ENCODE assay signal across 10 mouse cellular contexts in genomic region chr9:96381393-96381792, GRCm38 (mm10). TPM values are rescaled to one million over a fixed set of nuclear protein-coding genes. Genes with fewer than 3 reads are reported as not detected.
DNase-seq lines count a peak whose midpoint lies in the region; ATAC-seq and TF ChIP-seq lines count a peak whose summit lies in the region.
"Had no signal": no experiment of that assay in that cellular context is flagged by ENCODE, and none has a peak within 500 bp of the region (broad histone marks: within the 10 kb centered on the region; RNA-seq: fewer than 3 reads in every experiment).

No protein-coding gene starts in this region.

- peak; percentile 85 for TF ChIP-seq EP300 in lung, postnatal 0 days (IDR thresholded peaks at IDR 0.05)

- H3K4me3 ChIP-seq in heart, embryonic 10.5 days = peak overlapping the region; percentile 18; the same call in 1 of the 2 replicates
- H3K4me3 ChIP-seq in lung, postnatal 0 days (ENCODE audit: low read depth, low read length) = no peak overlapping the region

- H3K4me1 ChIP-seq in heart, embryonic 10.5 days = peaks cover 43% of the 10 kb centered on the region
- peaks cover 15% of the 10 kb centered on the region; the same call in 1 of the 2 replicates for H3K4me1 ChIP-seq in lung, postnatal 0 days (ENCODE audit: insufficient read depth, low read depth, low read length)

- no peak for TF ChIP-seq CTCF in Patski (IDR thresholded peaks at IDR 0.05)
- TF ChIP-seq CTCF in lung, postnatal 0 days (IDR thresholded peaks at IDR 0.05) = no peak

- peak; percentile 54 for ATAC-seq in Patski
- peak; percentile 92 for ATAC-seq in lung, postnatal 0 days

- peak overlapping the region; percentile 22; the same call in 1 of the 2 replicates for H3K4me2 ChIP-seq in lung, postnatal 0 days (replicated peaks; ENCODE audit: low read depth, low read length)

- POLR2A ChIA-PET in Patski (lab: Charles Lee) = interaction anchor here (0.9 to 1.5 kb wide), 2 partner anchors 10 to 18 kb away, joined by 3 read pairs; partner anchors contain the start of gene Atp1b3

- CTCF ChIA-PET in Patski (lab: Charles Lee) = interaction anchor here (1.0 to 1.3 kb wide), 2 partner anchors 10 to 109 kb away, joined by 3 to 4 read pairs; no protein-coding TSS in a partner anchor

- H3K36me3 ChIP-seq in heart, embryonic 10.5 days = no peaks in the 10 kb centered on the region
- no peaks in the 10 kb centered on the region for H3K36me3 ChIP-seq in lung, postnatal 0 days (ENCODE audit: insufficient read depth, low read length)

- no peak overlapping the region; the same call in 1 of the 2 replicates for H3K9ac ChIP-seq in lung, postnatal 0 days (replicated peaks; ENCODE audit: low read depth)

- H3K9me3 ChIP-seq in heart, embryonic 10.5 days = no peaks in the 10 kb centered on the region
- no peaks in the 10 kb centered on the region for H3K9me3 ChIP-seq in lung, postnatal 0 days (ENCODE audit: low read length)

- in situ Hi-C loops in Patski (cut with MboI; ENCODE audit: low pct_unique_long_range_greater_than_20kb) = no loop called here

- intact Hi-C loops in gastrocnemius, postnatal 36 days (cut with DNase I) = no loop called here

- peak overlapping the region; percentile 74 for H3K27ac ChIP-seq in heart, embryonic 10.5 days
- peak overlapping the region; percentile 86 for H3K27ac ChIP-seq in lung, postnatal 0 days (ENCODE audit: low read length)
- H3K27ac ChIP-seq: macrophage had no signal

- DNase-seq in gastrocnemius, adult 18-20 months (ENCODE audit: low spot score) = peak; percentile 31
- DNase-seq in gastrocnemius, postnatal 36 days = no peak
- DNase-seq in Patski (ENCODE audit: low read depth, low spot score) = no peak
- DNase-seq in heart, embryonic 10.5 days (ENCODE audit: low spot score) = peak; percentile 84
- peak; percentile 92 for DNase-seq in lung, postnatal 0 days (ENCODE audit: low spot score)
- no peak for DNase-seq in thymus, adult 18-20 months
- DNase-seq in yolk sac, embryonic 10.5 days (ENCODE audit: low spot score) = no peak
- DNase-seq in kidney, adult 9 months = no peak
- DNase-seq: cerebellum, adult 11 months had no signal

- no peaks in the 10 kb centered on the region for H3K27me3 ChIP-seq in Patski
- no peaks in the 10 kb centered on the region for H3K27me3 ChIP-seq in heart, embryonic 10.5 days (ENCODE audit: insufficient read depth, poor library complexity, severe bottlenecking)
- H3K27me3 ChIP-seq in lung, postnatal 0 days (replicated peaks; ENCODE audit: insufficient read depth, low read length) = no peaks in the 10 kb centered on the region

- WGBS in heart, embryonic 10.5 days = 32% methylated on average over 13 of the region's 13 CpGs
- 25% methylated on average over 13 of the region's 13 CpGs for WGBS in lung, postnatal 0 days

RNA-seq across cellular contexts. Expression of gene Atp1b3, which starts 17.2 kb away (rescaled TPM):
- 10 to 100 TPM; 28.9 to 32.8 TPM for total RNA-seq in gastrocnemius, adult 18-20 months (2021)
- 10 to 100 TPM; 30.6 to 32.0 TPM for total RNA-seq in gastrocnemius, postnatal 36 days (2021)
- polyA plus RNA-seq in Patski (2021) = 368 TPM
- 163 TPM in 2 replicates for polyA plus RNA-seq in heart, embryonic 10.5 days (2016; fragmentation: Nextera tagmentation; extraction: Ambion mirVana)
- 206 and 220 TPM in 2 replicates for polyA plus RNA-seq in lung, postnatal 0 days (2015; fragmentation: Nextera tagmentation; extraction: Ambion mirVana)

Comparison
In these comparisons a context has a peak if more than half of its experiments do, and no peak if none do; other contexts are left out.
1. DNase-seq: peak in gastrocnemius, adult 18-20 months (single experiment), heart, embryonic 10.5 days (single experiment) and lung, postnatal 0 days (single experiment); none in gastrocnemius, postnatal 36 days (0 of 2), Patski (single experiment), thymus, adult 18-20 months (0 of 2), yolk sac, embryonic 10.5 days (single experiment) and kidney, adult 9 months (single experiment).